Mouse (Mus musculus): ENCODE results near the gene Mpped2. TPM values are rescaled to one million over a fixed set of nuclear protein-coding genes. Genes with fewer than 3 reads are reported as not detected.
A peak's percentile ranks its signal among the peaks of the same experiment; 100 is the strongest.

Mpped2 gene
- 0.64 and 1.3 TPM in 2 replicates for polyA plus RNA-seq (2015; fragmentation: Nextera tagmentation; extraction: Ambion mirVana)

DNA sequence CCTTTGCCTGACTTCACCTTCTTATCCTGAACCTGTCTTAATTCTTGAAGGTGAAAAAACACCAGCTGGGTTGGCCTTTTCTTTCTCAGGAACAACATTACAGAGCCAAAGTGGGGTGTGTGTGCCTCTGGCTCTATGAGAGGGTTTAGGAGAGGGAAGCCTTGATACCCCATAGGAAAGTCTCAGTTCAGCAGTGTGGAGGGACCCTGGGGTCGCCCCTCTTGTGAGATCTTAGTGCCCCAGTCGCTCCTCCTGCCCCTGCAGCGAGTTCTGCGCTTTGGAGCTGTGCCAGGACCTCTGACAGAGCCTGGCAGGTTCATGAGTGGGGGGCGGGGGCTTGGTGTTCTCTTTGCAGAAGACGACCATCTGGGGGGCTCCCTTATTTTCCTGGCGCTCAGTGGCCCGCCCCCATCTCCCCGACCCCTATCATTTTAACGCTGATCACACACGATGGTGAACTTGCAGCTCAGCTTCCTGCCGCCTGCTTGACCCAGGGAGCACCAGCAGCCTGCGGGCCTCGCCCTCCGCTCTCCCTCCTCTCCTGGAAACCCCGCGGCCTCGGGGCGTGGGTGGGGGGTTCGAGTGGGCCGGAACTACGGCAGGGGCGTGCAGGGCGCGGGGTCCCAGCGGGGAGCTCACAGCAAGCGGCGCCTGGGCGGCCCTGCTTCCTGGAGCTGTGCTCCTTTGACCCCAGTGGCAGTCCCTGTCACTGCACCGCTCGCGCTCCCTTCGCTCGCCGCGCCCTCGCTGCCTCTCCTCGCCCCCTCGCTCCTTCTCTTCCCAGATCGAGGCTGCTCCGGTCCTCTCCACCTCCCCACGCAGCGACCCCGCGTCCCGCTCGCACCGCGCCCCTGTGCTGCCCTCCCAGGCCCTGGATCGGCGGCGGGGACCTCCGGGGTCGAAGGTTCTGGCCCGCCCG, at the start of gene Mpped2:
TSS of gene Mpped2 (plus strand) at position 487 of the 919 bp plus-strand sequence.
- peak within 1 kb of the TSS; percentile 98 for H3K4me2 ChIP-seq (ENCODE audit: low read depth, low read length)
- 1% methylated on average over 52 of the region's 56 CpGs for WGBS (ENCODE audit: insufficient replicate concordance)
- peaks cover 47% of the 10 kb centered on the region for H3K27me3 ChIP-seq (ENCODE audit: insufficient read depth, low read length)
- no peaks in the 10 kb centered on the region for H3K9me3 ChIP-seq (ENCODE audit: low read length)
- H3K4me1 ChIP-seq (ENCODE audit: insufficient read depth) = no peaks in the 10 kb centered on the region
- no peak within 1 kb of the TSS for H3K27ac ChIP-seq (ENCODE audit: low read depth)
- ATAC-seq = peak; percentile 80
- peak; percentile 66 for DNase-seq
- H3K9ac ChIP-seq (replicated peaks) = peak within 1 kb of the TSS; percentile 46
- H3K4me3 ChIP-seq (ENCODE audit: low read depth, low read length) = peak within 1 kb of the TSS; percentile 68
- no peaks in the 10 kb centered on the region for H3K36me3 ChIP-seq (replicated peaks; ENCODE audit: insufficient read depth, low read length)
- TF ChIP-seq EP300 (IDR thresholded peaks at IDR 0.05; ENCODE audit: low read depth) = no peak
- TF ChIP-seq CTCF (IDR thresholded peaks at IDR 0.05; ENCODE audit: low read depth) = peak; percentile 38

DNA sequence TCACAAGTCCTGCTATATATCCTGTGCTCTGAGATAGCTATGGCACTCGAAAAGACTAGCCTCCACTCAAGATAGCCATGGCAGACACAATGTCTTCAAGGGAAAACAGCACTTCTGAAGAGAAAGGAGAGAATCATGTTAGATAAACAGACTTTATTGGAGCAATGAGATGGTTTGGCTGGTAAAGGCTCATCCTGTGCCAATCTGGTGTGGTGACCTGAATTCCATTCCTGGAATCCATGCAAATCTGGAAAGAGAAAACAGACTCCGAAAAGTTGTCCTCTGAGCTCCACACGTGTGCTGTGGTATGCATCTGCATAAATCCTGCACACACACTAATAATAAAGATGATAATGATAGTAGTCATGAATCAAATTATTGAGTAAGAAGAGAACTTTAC, 48.3 kb upstream of the Mpped2 start:
- no peak overlapping the region for H3K4me3 ChIP-seq (ENCODE audit: low read depth, low read length)
- H3K4me1 ChIP-seq (ENCODE audit: insufficient read depth) = no peaks in the 10 kb centered on the region
- ATAC-seq = no peak
- H3K36me3 ChIP-seq (replicated peaks; ENCODE audit: insufficient read depth, low read length) = no peaks in the 10 kb centered on the region
- no peaks in the 10 kb centered on the region for H3K9me3 ChIP-seq (ENCODE audit: low read length)
- 82% methylated on average over 3 of the region's 3 CpGs for WGBS (ENCODE audit: insufficient replicate concordance)
- H3K9ac ChIP-seq (replicated peaks) = no peak overlapping the region
- no peak overlapping the region for H3K4me2 ChIP-seq (ENCODE audit: low read depth, low read length)
- no peaks in the 10 kb centered on the region for H3K27me3 ChIP-seq (ENCODE audit: insufficient read depth, low read length)
- TF ChIP-seq EP300 (IDR thresholded peaks at IDR 0.05; ENCODE audit: low read depth) = no peak
- H3K27ac ChIP-seq (ENCODE audit: low read depth) = no peak overlapping the region
- no peak for DNase-seq

DNA sequence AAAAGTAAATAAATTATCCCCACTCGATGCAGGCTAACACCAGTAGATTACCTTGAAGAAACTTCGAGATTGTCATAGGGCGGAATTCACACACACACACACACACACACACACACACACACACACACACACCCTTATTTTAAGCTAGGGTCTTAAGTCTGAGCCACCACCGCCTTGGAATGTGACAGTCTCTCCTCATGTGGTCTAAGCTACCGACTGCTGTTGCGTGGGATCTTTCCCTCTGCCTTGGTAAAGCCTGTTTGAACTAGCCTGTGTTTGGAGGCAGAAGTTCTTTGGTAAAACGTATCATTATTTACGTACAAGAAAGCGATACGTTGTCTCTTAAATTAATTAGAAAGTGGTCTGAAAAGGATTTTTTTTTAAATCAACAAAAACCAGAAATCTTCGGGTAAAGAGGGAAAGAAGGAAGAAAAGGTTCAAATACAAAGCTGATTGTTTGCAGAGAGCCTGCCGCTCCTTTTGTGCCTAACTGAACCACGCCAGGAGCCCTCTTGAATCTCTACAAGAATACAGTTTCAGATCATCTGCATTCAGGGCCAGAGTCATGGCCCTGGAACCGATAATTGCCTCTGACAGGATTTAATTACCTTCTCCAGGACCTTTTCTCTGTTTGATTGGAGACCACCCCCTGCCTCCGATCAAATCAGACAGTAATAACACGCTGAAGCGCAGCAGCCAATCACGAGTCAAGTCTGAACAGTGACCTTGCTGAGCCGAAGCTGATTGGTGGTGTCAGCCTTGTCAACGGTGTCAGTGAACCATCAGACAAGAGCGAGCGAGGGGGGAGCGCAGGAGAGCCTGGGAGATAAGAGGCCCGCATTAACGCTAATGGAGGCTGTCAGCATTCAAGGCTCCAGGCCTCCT, 43.1 kb upstream of the Mpped2 start:
- Histone ChIP-seq H3K4me3 (ENCODE audit: low read depth, low read length) (peak overlapping the region; percentile 39), H3K27me3 (ENCODE audit: insufficient read depth, low read length) (no peaks in the 10 kb centered on the region), H3K9ac (replicated peaks) (peak overlapping the region; percentile 27; the same call in 1 of the 2 replicates), H3K4me2 (ENCODE audit: low read depth, low read length) (peak overlapping the region; percentile 68), H3K36me3 (replicated peaks; ENCODE audit: insufficient read depth, low read length) (no peaks in the 10 kb centered on the region), H3K4me1 (ENCODE audit: insufficient read depth) (no peaks in the 10 kb centered on the region), H3K9me3 (ENCODE audit: low read length) (no peaks in the 10 kb centered on the region), H3K27ac (ENCODE audit: low read depth) (no peak overlapping the region)
- TF ChIP-seq CTCF (IDR thresholded peaks at IDR 0.05; ENCODE audit: low read depth) (no peak), EP300 (IDR thresholded peaks at IDR 0.05; ENCODE audit: low read depth) (no peak)
- DNase-seq = peak; percentile 45
- 5% methylated on average over 25 of the region's 25 CpGs for WGBS (ENCODE audit: insufficient replicate concordance)
- peak; percentile 82 for ATAC-seq

DNA sequence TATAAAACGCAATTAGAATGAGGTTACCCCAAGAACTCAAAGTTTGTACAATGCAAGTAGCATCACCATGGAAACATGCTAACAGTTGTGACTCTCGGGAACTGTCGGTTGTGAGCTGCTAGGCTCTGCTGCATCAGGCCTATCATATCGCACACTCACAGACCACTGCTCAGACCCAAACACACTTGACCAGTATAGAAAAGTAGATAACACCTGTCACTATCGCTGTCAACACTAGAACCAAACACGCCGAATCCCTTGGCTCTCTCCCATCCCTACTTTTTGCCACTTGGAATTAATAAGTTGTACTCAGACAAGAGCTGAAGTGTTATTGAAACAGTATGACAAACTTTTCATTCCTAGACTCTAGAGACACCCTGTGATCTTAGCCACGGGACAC, 40.9 kb upstream of the Mpped2 start:
- no peak overlapping the region for H3K27ac ChIP-seq (ENCODE audit: low read depth)
- no peak overlapping the region for H3K9ac ChIP-seq (replicated peaks)
- TF ChIP-seq CTCF (IDR thresholded peaks at IDR 0.05; ENCODE audit: low read depth) = no peak
- TF ChIP-seq EP300 (IDR thresholded peaks at IDR 0.05; ENCODE audit: low read depth) = no peak
- no peak overlapping the region for H3K4me2 ChIP-seq (ENCODE audit: low read depth, low read length)
- ATAC-seq (no peak), DNase-seq (no peak)
- no peaks in the 10 kb centered on the region for H3K4me1 ChIP-seq (ENCODE audit: insufficient read depth)
- H3K4me3 ChIP-seq (ENCODE audit: low read depth, low read length) = no peak overlapping the region
- no peaks in the 10 kb centered on the region for H3K9me3 ChIP-seq (ENCODE audit: low read length)
- no peaks in the 10 kb centered on the region for H3K36me3 ChIP-seq (replicated peaks; ENCODE audit: insufficient read depth, low read length)
- no peaks in the 10 kb centered on the region for H3K27me3 ChIP-seq (ENCODE audit: insufficient read depth, low read length)
- WGBS (ENCODE audit: insufficient replicate concordance) = 72% methylated on average over 8 of the region's 8 CpGs

DNA sequence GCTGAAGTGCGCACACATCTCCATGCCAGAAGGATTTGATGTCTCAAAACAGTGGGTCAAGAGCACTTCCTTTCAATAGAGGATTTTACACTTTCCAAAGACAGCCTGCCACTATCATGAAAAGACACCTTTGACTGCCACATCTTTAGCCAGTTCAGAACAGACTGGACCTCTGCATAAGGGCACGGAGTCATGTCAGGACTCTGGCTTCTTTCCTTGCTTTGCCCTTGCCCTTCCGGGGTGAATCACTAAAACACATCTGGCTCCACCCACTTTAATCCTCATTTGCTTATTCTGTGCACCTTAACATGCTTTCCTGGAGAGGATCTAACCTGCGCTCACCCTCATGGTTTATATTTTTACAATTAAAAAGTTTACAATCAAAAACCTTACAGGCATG, 40.3 kb upstream of the Mpped2 start:
- Histone ChIP-seq H3K9me3 (ENCODE audit: low read length) (no peaks in the 10 kb centered on the region), H3K4me2 (ENCODE audit: low read depth, low read length) (no peak overlapping the region), H3K36me3 (replicated peaks; ENCODE audit: insufficient read depth, low read length) (no peaks in the 10 kb centered on the region), H3K9ac (replicated peaks) (no peak overlapping the region), H3K27me3 (ENCODE audit: insufficient read depth, low read length) (no peaks in the 10 kb centered on the region), H3K4me3 (ENCODE audit: low read depth, low read length) (no peak overlapping the region), H3K27ac (ENCODE audit: low read depth) (no peak overlapping the region), H3K4me1 (ENCODE audit: insufficient read depth) (no peaks in the 10 kb centered on the region)
- ATAC-seq (no peak), DNase-seq (no peak)
- WGBS (ENCODE audit: insufficient replicate concordance) = 74% methylated on average over 4 of the region's 4 CpGs
- TF ChIP-seq EP300 (IDR thresholded peaks at IDR 0.05; ENCODE audit: low read depth) = no peak
- TF ChIP-seq CTCF (IDR thresholded peaks at IDR 0.05; ENCODE audit: low read depth) = no peak

DNA sequence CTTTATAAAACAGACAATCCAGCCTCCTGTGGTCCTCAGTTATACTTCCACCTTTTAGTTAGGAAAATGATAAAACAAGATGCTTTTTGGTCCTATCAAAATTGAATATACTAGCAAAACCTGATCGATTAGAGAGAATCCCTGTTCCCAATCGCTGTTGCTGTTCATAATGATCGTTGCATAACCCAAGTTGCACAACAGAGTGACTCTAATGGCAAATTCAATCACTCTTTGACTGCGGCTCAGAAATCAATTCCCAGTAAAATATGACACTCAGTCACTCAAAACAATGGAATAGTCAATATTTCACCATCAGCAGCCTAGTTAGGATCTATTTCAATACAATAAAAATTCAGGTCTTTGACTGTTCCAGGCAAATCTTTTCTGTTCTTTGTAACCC, 39.8 kb upstream of the Mpped2 start:
- no peak for DNase-seq
- Histone ChIP-seq H3K36me3 (replicated peaks; ENCODE audit: insufficient read depth, low read length) (no peaks in the 10 kb centered on the region), H3K4me3 (ENCODE audit: low read depth, low read length) (no peak overlapping the region), H3K27ac (ENCODE audit: low read depth) (no peak overlapping the region), H3K9me3 (ENCODE audit: low read length) (no peaks in the 10 kb centered on the region), H3K4me2 (ENCODE audit: low read depth, low read length) (no peak overlapping the region), H3K4me1 (ENCODE audit: insufficient read depth) (no peaks in the 10 kb centered on the region), H3K9ac (replicated peaks) (no peak overlapping the region), H3K27me3 (ENCODE audit: insufficient read depth, low read length) (no peaks in the 10 kb centered on the region)
- TF ChIP-seq CTCF (IDR thresholded peaks at IDR 0.05; ENCODE audit: low read depth) (no peak), EP300 (IDR thresholded peaks at IDR 0.05; ENCODE audit: low read depth) (no peak)
- 59% methylated on average over 4 of the region's 4 CpGs for WGBS (ENCODE audit: insufficient replicate concordance)
- ATAC-seq = no peak

Measured in liver, postnatal 0 days (tissue).